Mouse (Mus musculus): ENCODE results near the gene Tmem17. TPM values are rescaled to one million over a fixed set of nuclear protein-coding genes. Genes with fewer than 3 reads are reported as not detected.

Tmem17 gene
- total RNA-seq, 1 experiment from 2014 or later: 3.2 TPM

- no peak for ATAC-seq (replicated peaks; ENCODE audit: low read depth, poor library complexity, severe bottlenecking)
Measured at GRCm38 (mm10) chr11:22564676-22565075, 52.8 kb downstream of the Tmem17 start.

Other genes starting within 250 kb of the Tmem17 start
- gene Ehbp1, start 169.8 kb upstream of the Tmem17 start, total RNA-seq (2017): 5.2 and 7.1 TPM in 2 replicates

All from common myeloid progenitor, adult 5-6 weeks (primary cell).